Mouse (Mus musculus) small intestine, adult 2 months (tissue): Measurements from ENCODE around the gene Olfr288.

ENCODE experiments used
- CTCF ChIP-seq: fragments of 200-500 bp; IDR thresholded peaks from 2 replicates; pipeline ENCODE4 v1.5.1; 2012; ENCODE audit warnings: low read depth, mild to moderate bottlenecking, control low read depth, inconsistent platforms, low read length, moderate library complexity, mixed read lengths; ENCODE audit not compliant: insufficient replicate concordance, insufficient read length; ENCODE audit errors: extremely low read depth
- POLR2A ChIP-seq: fragments of 200-500 bp; IDR thresholded peaks from 2 replicates; pipeline ENCODE4 v1.6.1; 2012; ENCODE audit warnings: low read depth, mild to moderate bottlenecking, control low read depth, inconsistent platforms, low read length, moderate library complexity

DNA sequence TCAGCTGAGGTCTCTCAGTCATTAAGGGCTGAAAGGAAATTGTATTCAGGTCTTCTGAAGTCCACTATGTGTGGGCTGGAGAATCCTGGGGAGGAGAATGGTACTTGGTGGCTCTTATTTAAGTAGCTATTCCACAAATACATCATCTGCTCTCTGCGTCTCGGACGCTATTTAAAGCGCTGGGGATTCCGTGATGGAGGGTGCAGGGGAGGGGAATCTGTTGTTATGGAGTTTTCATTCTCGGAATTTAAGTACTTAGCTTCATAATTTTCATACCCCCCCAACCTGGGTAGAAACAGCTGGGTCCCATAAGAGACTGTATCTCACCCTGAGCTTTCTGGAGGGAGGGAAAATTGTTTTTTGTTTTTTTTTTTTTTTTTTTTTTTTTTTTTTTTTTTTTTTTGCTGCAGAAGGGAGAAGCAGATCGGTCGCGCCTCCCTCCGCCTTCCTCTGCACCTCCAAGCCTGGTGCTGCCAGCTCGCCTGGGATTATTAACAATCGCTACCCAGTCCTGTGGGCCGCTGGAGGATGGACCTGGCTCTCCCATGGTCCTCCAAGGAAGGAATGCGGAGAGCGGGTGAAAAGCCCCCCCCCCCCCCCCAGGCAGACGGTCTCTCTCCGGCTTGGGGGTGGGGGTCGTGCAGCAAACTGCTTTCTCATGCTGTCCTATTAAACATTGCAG lies 28.2 kb downstream of the Olfr288 start, which contains the start of gene Ccdc184:
- TF ChIP-seq POLR2A (no peak), CTCF (no peak)
